9 mouse cellular contexts compared by ENCODE assay signal in the genomic region with DNA sequence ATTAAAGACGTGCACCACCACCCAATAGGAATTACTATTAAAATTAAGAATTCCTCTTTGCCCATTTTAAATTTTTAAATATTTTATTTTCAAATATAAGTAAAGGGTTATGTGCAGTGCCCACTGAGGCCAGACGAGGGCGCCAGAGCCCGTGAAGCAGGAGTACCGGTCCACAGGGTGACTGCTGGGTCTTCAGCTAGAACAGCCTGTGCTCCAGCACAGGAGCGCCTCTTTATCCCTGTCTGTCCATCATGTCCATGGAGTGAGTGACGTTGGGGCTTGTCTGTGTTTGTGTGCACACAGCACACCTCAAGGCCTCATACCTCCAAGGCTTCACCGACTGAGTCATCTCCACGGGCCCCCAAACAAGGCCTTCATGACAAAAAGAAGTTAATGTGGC. TPM values are rescaled to one million over a fixed set of nuclear protein-coding genes. Genes with fewer than 3 reads are reported as not detected.
A peak's percentile ranks its signal among the peaks of the same experiment; 100 is the strongest.
DNase-seq lines count a peak whose midpoint lies in the region; ATAC-seq and TF ChIP-seq lines count a peak whose summit lies in the region.
"Had no signal": no experiment of that assay in that cellular context is flagged by ENCODE, and none has a peak within 500 bp of the region (broad histone marks: within the 10 kb centered on the region; RNA-seq: fewer than 3 reads in every experiment).

No protein-coding gene starts in this region.

- peaks cover 35% of the 10 kb centered on the region for H3K4me1 ChIP-seq in forebrain, embryonic 13.5 days
- peaks cover 27% of the 10 kb centered on the region for H3K4me1 ChIP-seq in midbrain, embryonic 12.5 days
- peaks cover 7% of the 10 kb centered on the region; the same call in 1 of the 2 replicates for H3K4me1 ChIP-seq in spleen, adult 2 months (ENCODE audit: control insufficient read depth, insufficient read depth, insufficient read length)

- peaks cover 9% of the 10 kb centered on the region for H3K36me3 ChIP-seq in forebrain, embryonic 13.5 days (ENCODE audit: poor library complexity, severe bottlenecking)
- peaks cover 10% of the 10 kb centered on the region for H3K36me3 ChIP-seq in midbrain, embryonic 12.5 days
- H3K36me3 ChIP-seq in spleen, adult 2 months (ENCODE audit: control insufficient read depth, insufficient read depth, low read length) = peaks cover 3% of the 10 kb centered on the region; the same call in 1 of the 2 replicates

- TF ChIP-seq CTCF in spleen, adult 2 months (IDR thresholded peaks at IDR 0.05; ENCODE audit: extremely low read depth, insufficient read depth, insufficient read length, insufficient replicate concordance) = peak; percentile 87

- DNase-seq in frontal cortex, postnatal 10 days (ENCODE audit: low spot score in 2 of 2) = peak; percentile 41 to 62
- peak; percentile 64 for DNase-seq in c-Kit-positive CD71-positive TER-119-negative erythroid progenitor cells, embryonic 14.5 days (ENCODE audit: low read depth)
- peak; percentile 86 for DNase-seq in induced T-regulatory cell, adult 2 months (ENCODE audit: low read depth)
- peak; percentile 62 to 71 for DNase-seq in left cerebral cortex, postnatal 25 days (ENCODE audit: low spot score in 2 of 2)
- DNase-seq in spleen, adult 2 months (ENCODE audit: low read depth in 1 of 2, low spot score in 2 of 2) = peak in 1 of 2 experiments; percentile 67

- ATAC-seq in frontal cortex, adult (ENCODE audit: low TSS enrichment) = no peak
- peak; percentile 30; the same call in 1 of the 2 replicates for ATAC-seq in forebrain, embryonic 13.5 days
- ATAC-seq in midbrain, embryonic 12.5 days (ENCODE audit: low FRiP score, low read depth) = peak; percentile 35
- ATAC-seq: Patski had no signal

- no peak for TF ChIP-seq POLR2A in spleen, adult 2 months (IDR thresholded peaks at IDR 0.05; ENCODE audit: low read depth, low read length)

- intact Hi-C loops in left cerebral cortex, postnatal 25 days (cut with DNase I) = loop anchor here (5.0 kb wide), 2 partner anchors 120 to 255 kb away; partner anchors contain the start of genes Hdgfl2 and Ubxn6

- H3K27ac ChIP-seq in forebrain, embryonic 13.5 days = peak overlapping the region; percentile 54; the same call in 1 of the 2 replicates
- peak overlapping the region; percentile 54 for H3K27ac ChIP-seq in midbrain, embryonic 12.5 days (replicated peaks)
- no peak overlapping the region for H3K27ac ChIP-seq in spleen, adult 2 months (ENCODE audit: insufficient read depth, low read length)

- peak overlapping the region; percentile 79 for H3K4me2 ChIP-seq in forebrain, embryonic 13.5 days
- peak overlapping the region; percentile 84 for H3K4me2 ChIP-seq in midbrain, embryonic 12.5 days (replicated peaks)

- WGBS in forebrain, embryonic 13.5 days = 12% methylated on average over 9 of the region's 9 CpGs
- WGBS in midbrain, embryonic 12.5 days = 9% methylated on average over 9 of the region's 9 CpGs
- WGBS in spleen, adult 2 months = 32% methylated on average over 9 of the region's 9 CpGs

- H3K9ac ChIP-seq in forebrain, embryonic 13.5 days = peak overlapping the region; percentile 21; the same call in 1 of the 2 replicates
- 0 out of 2 replicates have a peak overlapping the region, but pooled peaks have one; percentile 20 for H3K9ac ChIP-seq in midbrain, embryonic 12.5 days (replicated peaks)

- no peaks in the 10 kb centered on the region for H3K9me3 ChIP-seq in forebrain, embryonic 13.5 days (replicated peaks)
- H3K9me3 ChIP-seq in midbrain, embryonic 12.5 days = no peaks in the 10 kb centered on the region

- peak overlapping the region; percentile 9; the same call in 1 of the 2 replicates for H3K4me3 ChIP-seq in forebrain, embryonic 13.5 days
- H3K4me3 ChIP-seq in midbrain, embryonic 12.5 days = 0 out of 2 replicates have a peak overlapping the region, but pooled peaks have one; percentile 12
- no peak overlapping the region for H3K4me3 ChIP-seq in spleen, adult 2 months (ENCODE audit: extremely low read depth, insufficient read depth, insufficient read length)

- peaks cover 20% of the 10 kb centered on the region for H3K27me3 ChIP-seq in forebrain, embryonic 13.5 days
- peaks cover 18% of the 10 kb centered on the region for H3K27me3 ChIP-seq in midbrain, embryonic 12.5 days
- H3K27me3 ChIP-seq in spleen, adult 2 months (ENCODE audit: control insufficient read depth, insufficient read depth, low read length) = no peaks in the 10 kb centered on the region

RNA-seq across cellular contexts. Expression of gene Yju2, which starts 1.7 kb away (rescaled TPM):
- polyA plus RNA-seq in forebrain, embryonic 13.5 days (2015; fragmentation: Nextera tagmentation; extraction: Ambion mirVana) = 29.2 and 32.1 TPM in 2 replicates
- 10 to 100 TPM; 15.0 to 15.3 TPM for total RNA-seq in left cerebral cortex, postnatal 25 days (2021)
- polyA plus RNA-seq in midbrain, embryonic 12.5 days (2016; fragmentation: Nextera tagmentation; extraction: Ambion mirVana) = 28.7 and 29.4 TPM in 2 replicates
- 8.2 and 10.5 TPM in 2 replicates for polyA plus RNA-seq in spleen, adult 2 months (2012; rRNA removed)

RNA-seq across cellular contexts. Expression of gene Ebi3, which starts 4.7 kb away (rescaled TPM):
- 2.4 and 2.6 TPM in 2 replicates for polyA plus RNA-seq in forebrain, embryonic 13.5 days (2015; fragmentation: Nextera tagmentation; extraction: Ambion mirVana)
- total RNA-seq in left cerebral cortex, postnatal 25 days (2021) = 1 to 10 TPM; 2.1 to 2.5 TPM
- polyA plus RNA-seq in midbrain, embryonic 12.5 days (2016; fragmentation: Nextera tagmentation; extraction: Ambion mirVana) = 3.2 and 3.8 TPM in 2 replicates
- 36.3 and 44.8 TPM in 2 replicates for polyA plus RNA-seq in spleen, adult 2 months (2012; rRNA removed)
- polyA plus RNA-seq: Patski had no signal

RNA-seq across cellular contexts. Expression of gene Zfp119b, which starts 7.9 kb away (rescaled TPM):
- polyA plus RNA-seq in forebrain, embryonic 13.5 days (2015; fragmentation: Nextera tagmentation; extraction: Ambion mirVana) = 6.6 and 7.3 TPM in 2 replicates
- total RNA-seq in left cerebral cortex, postnatal 25 days (2021) = 1 to 10 TPM; 3.5 to 4.0 TPM
- 6.1 and 6.3 TPM in 2 replicates for polyA plus RNA-seq in midbrain, embryonic 12.5 days (2016; fragmentation: Nextera tagmentation; extraction: Ambion mirVana)
- polyA plus RNA-seq in spleen, adult 2 months (2012; rRNA removed) = 0.25 and 0.27 TPM in 2 replicates

RNA-seq across cellular contexts. Expression of gene Shd, which starts 13.1 kb away (rescaled TPM):
- 102 TPM in 2 replicates for polyA plus RNA-seq in forebrain, embryonic 13.5 days (2015; fragmentation: Nextera tagmentation; extraction: Ambion mirVana)
- 10 to 100 TPM; 30.9 to 34.4 TPM for total RNA-seq in left cerebral cortex, postnatal 25 days (2021)
- polyA plus RNA-seq in midbrain, embryonic 12.5 days (2016; fragmentation: Nextera tagmentation; extraction: Ambion mirVana) = 123 and 131 TPM in 2 replicates
- polyA plus RNA-seq in spleen, adult 2 months (2012; rRNA removed) = 1.9 and 2.2 TPM in 2 replicates
- polyA plus RNA-seq: Patski had no signal

RNA-seq across cellular contexts. Expression of gene Fsd1, which starts 29.1 kb away (rescaled TPM):
- polyA plus RNA-seq in forebrain, embryonic 13.5 days (2015; fragmentation: Nextera tagmentation; extraction: Ambion mirVana) = 96.0 and 113 TPM in 2 replicates
- total RNA-seq in left cerebral cortex, postnatal 25 days (2021) = 10 to 100 TPM; 70.5 to 78.8 TPM
- polyA plus RNA-seq in midbrain, embryonic 12.5 days (2016; fragmentation: Nextera tagmentation; extraction: Ambion mirVana) = 89.8 and 98.3 TPM in 2 replicates
- 0.06 and 0.07 TPM in 2 replicates for polyA plus RNA-seq in spleen, adult 2 months (2012; rRNA removed)
